Mouse (Mus musculus) embryonic facial prominence, embryonic 14.5 days (tissue): ENCODE data around the gene Jmjd1c. TPM values are rescaled to one million over a fixed set of nuclear protein-coding genes. Genes with fewer than 3 reads are reported as not detected.

Experiments
- ATAC-seq: fragments of 200-750 bp; cut with Nextera tagmentation; 2 replicates; pipeline ENCODE4 v1.8.0; 2017; ENCODE audit warnings: low read depth, moderate number of reproducible peaks, moderate TSS enrichment
- DNase-seq: peaks from one replicate; pipeline ENCODE4 v3.0.0-alpha.2; 2015; ENCODE audit warnings: low spot score
- H3K27ac ChIP-seq: fragments of 300-500 bp; sonication (generic); replicated peaks from 2 replicates; pipeline ENCODE4 v1.5.1; 2014; ENCODE audit warnings: low read depth, mild to moderate bottlenecking, low read length, moderate library complexity
- H3K27me3 ChIP-seq: fragments of 300-500 bp; sonication (generic); replicated peaks from 2 replicates; pipeline ENCODE4 v1.6.1; 2014; ENCODE audit warnings: low read length; ENCODE audit not compliant: control insufficient read depth, insufficient read depth
- H3K36me3 ChIP-seq: fragments of 300-500 bp; sonication (generic); 2 replicates; pipeline ENCODE4 v1.6.1; 2014; ENCODE audit warnings: low read length, mixed read lengths; ENCODE audit not compliant: control insufficient read depth, insufficient read depth
- H3K4me1 ChIP-seq: fragments of 300-500 bp; sonication (generic); 2 replicates; pipeline ENCODE4 v1.6.1; 2014; ENCODE audit warnings: antibody characterized with exemption, low read length; ENCODE audit not compliant: control insufficient read depth, insufficient read depth
- H3K4me2 ChIP-seq: fragments of 300-500 bp; sonication (generic); 2 replicates; pipeline ENCODE4 v1.6.1; 2014; ENCODE audit warnings: low read depth, mild to moderate bottlenecking, low read length, moderate library complexity, mixed read lengths
- H3K4me3 ChIP-seq: fragments of 300-500 bp; sonication (generic); 2 replicates; pipeline ENCODE4 v1.5.1; 2014; ENCODE audit warnings: low read depth, mild to moderate bottlenecking, low read length
- H3K9ac ChIP-seq: fragments of 300-500 bp; sonication (generic); 2 replicates; pipeline ENCODE4 v1.6.1; 2014; ENCODE audit warnings: low read depth, mild to moderate bottlenecking, low read length, moderate library complexity, mixed read lengths
- H3K9me3 ChIP-seq: fragments of 300-500 bp; sonication (generic); 2 replicates; pipeline ENCODE4 v1.6.1; 2016; ENCODE audit warnings: low read length; ENCODE audit not compliant: control insufficient read depth
- WGBS: fragments of 180-500 bp; shearing (Covaris S2); extraction: QIAGEN DNeasy Blood & Tissue Kit; methylation state at CpG from one replicate; pipeline ENCODE4 v1.1.7; 2014; 5-methylcytosine and 5-hydroxymethylcytosine counted together
- polyA plus RNA-seq: library from polyadenylated mRNA; unstranded; fragments of >200 nt; fragmentation: Nextera tagmentation; extraction: Ambion mirVana; gene quantifications from 2 replicates; pipeline ENCODE4 v1.2.1, GENCODE M21; 2014

Jmjd1c gene
- polyA plus RNA-seq, 1 experiment from 2014 or later = 44.0 TPM

GRCm38 (mm10) chr10:67284311-67284710 is 188.4 kb downstream of the Jmjd1c start:
- H3K27me3 ChIP-seq = no peaks in the 10 kb centered on the region
- no peak for ATAC-seq

DNA sequence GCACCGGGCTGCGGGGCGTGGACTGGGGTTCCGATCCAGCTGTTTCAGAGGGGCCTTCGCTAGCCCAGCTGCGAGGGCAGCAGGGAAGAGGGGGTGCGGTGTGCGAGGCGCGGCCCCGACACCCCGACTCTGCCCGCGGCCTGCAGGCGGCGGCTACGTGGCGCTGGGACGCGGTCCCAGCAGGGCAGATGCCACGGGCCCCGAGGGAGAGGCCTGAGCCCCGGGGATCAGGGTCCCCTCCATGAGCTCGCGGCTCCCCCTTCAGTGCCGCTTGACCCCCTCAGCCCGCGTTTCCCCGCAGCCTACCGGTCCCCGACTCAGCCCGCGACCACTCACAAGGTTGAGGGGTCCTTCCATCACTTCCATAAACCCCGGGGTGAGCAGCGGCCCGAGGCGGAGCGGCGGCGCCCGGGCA is 188.8 kb downstream of the Jmjd1c start:
- Histone ChIP-seq H3K4me1 (peaks cover 10% of the 10 kb centered on the region), H3K9me3 (no peaks in the 10 kb centered on the region), H3K4me2 (peak overlapping the region; percentile 84), H3K9ac (peak overlapping the region; percentile 91), H3K27ac (peak overlapping the region; percentile 83), H3K36me3 (no peaks in the 10 kb centered on the region), H3K4me3 (peak overlapping the region; percentile 91), H3K27me3 (no peaks in the 10 kb centered on the region)
- 0% methylated on average over 6 of the region's 41 CpGs for WGBS
- peak; percentile 64 for ATAC-seq
- peak; percentile 13 for DNase-seq

More at GRCm38 (mm10) chr10:67284311-67284710, 188.4 kb downstream of the Jmjd1c start:
- peaks cover 10% of the 10 kb centered on the region for H3K4me1 ChIP-seq
- H3K4me2 ChIP-seq = peak overlapping the region; percentile 84
- peak overlapping the region; percentile 91 for H3K4me3 ChIP-seq
- no peaks in the 10 kb centered on the region for H3K9me3 ChIP-seq
- DNase-seq = peak; percentile 30
- peak overlapping the region; percentile 91 for H3K9ac ChIP-seq
- 2% methylated on average over 10 of the region's 10 CpGs for WGBS
- no peaks in the 10 kb centered on the region for H3K36me3 ChIP-seq
- H3K27ac ChIP-seq = peak overlapping the region; percentile 83; the same call in 1 of the 2 replicates

DNA sequence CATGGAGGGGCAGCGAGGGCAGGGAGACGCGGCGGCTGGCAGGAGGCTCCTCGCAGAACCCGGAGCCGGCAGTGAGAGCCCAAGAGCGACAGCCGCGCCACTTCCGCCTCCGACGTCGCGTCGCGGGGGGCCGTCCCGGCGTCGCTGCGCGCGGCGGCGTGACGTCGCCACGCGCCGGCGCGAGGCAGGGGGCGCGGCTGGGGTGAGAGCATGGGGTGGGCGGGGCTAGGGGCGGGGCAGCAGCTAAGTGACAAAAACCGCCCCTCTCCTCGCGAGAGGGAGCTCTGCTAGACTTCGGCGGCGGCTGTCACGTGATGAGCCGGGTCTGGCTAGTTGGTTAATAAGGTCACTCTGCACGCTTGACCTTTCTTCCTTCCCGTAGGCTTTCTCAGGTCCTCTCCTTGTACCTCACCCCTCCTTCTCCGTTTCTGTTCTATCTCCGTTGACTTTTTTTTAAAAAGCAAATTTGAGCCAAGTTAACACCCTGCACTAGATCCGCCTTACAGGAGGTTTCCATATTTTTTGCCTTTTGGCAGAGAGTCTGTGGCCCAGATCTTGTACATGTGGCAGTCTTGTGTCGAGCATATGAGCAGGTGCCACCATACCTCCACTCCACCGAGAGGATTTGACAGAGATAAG is 189.4 kb downstream of the Jmjd1c start, which contains the start of gene Nrbf2:
TSS of gene Nrbf2 (minus strand) at position 130 of the 639 bp plus-strand sequence.
- ATAC-seq = peak; percentile 88
- WGBS = 10% methylated on average over 7 of the region's 52 CpGs

GRCm38 (mm10) chr10:67287877-67288276 is 192.0 kb downstream of the Jmjd1c start:
- ATAC-seq (peak; percentile 44), DNase-seq (peak; percentile 85)
- Histone ChIP-seq H3K9me3 (no peaks in the 10 kb centered on the region), H3K4me3 (no peak overlapping the region), H3K9ac (no peak overlapping the region), H3K36me3 (no peaks in the 10 kb centered on the region), H3K27ac (0 out of 2 replicates have a peak overlapping the region, but pooled peaks have one; percentile 39), H3K4me2 (no peak overlapping the region), H3K27me3 (no peaks in the 10 kb centered on the region), H3K4me1 (peaks cover 10% of the 10 kb centered on the region)
- WGBS = 63% methylated on average over 3 of the region's 3 CpGs

More for the DNA sequence above, 189.4 kb downstream of the Jmjd1c start, which contains the start of gene Nrbf2:
- Histone ChIP-seq H3K4me1 (peaks cover 10% of the 10 kb centered on the region), H3K4me3 (peak within 1 kb of the TSS; percentile 91), H3K9ac (peak within 1 kb of the TSS; percentile 91), H3K9me3 (no peaks in the 10 kb centered on the region), H3K27me3 (no peaks in the 10 kb centered on the region), H3K4me2 (peak within 1 kb of the TSS; percentile 84), H3K27ac (peak within 1 kb of the TSS; percentile 83), H3K36me3 (no peaks in the 10 kb centered on the region)
- peak; percentile 98 for DNase-seq

GRCm38 (mm10) chr10:67290622-67291021 is 194.7 kb downstream of the Jmjd1c start:
- H3K27ac ChIP-seq = no peak overlapping the region
- no peaks in the 10 kb centered on the region for H3K27me3 ChIP-seq
- H3K9me3 ChIP-seq = no peaks in the 10 kb centered on the region
- H3K4me1 ChIP-seq = no peaks in the 10 kb centered on the region
- no peaks in the 10 kb centered on the region for H3K36me3 ChIP-seq
- no peak overlapping the region for H3K4me2 ChIP-seq
- H3K9ac ChIP-seq = no peak overlapping the region
- ATAC-seq (no peak), DNase-seq (no peak)
- WGBS = 62% methylated on average over 4 of the region's 4 CpGs
- no peak overlapping the region for H3K4me3 ChIP-seq

GRCm38 (mm10) chr10:67291087-67291486 is 195.2 kb downstream of the Jmjd1c start:
- no peaks in the 10 kb centered on the region for H3K9me3 ChIP-seq
- no peaks in the 10 kb centered on the region for H3K36me3 ChIP-seq
- H3K4me1 ChIP-seq = no peaks in the 10 kb centered on the region
- no peak for ATAC-seq
- H3K27me3 ChIP-seq = no peaks in the 10 kb centered on the region
- DNase-seq = no peak
- H3K4me2 ChIP-seq = no peak overlapping the region
- no peak overlapping the region for H3K4me3 ChIP-seq
- no peak overlapping the region for H3K27ac ChIP-seq
- 45% methylated on average over 8 of the region's 8 CpGs for WGBS
- no peak overlapping the region for H3K9ac ChIP-seq

GRCm38 (mm10) chr10:67295331-67295730 is 199.4 kb downstream of the Jmjd1c start:
- Histone ChIP-seq H3K4me1 (no peaks in the 10 kb centered on the region), H3K36me3 (no peaks in the 10 kb centered on the region), H3K4me2 (no peak overlapping the region), H3K4me3 (no peak overlapping the region), H3K9me3 (no peaks in the 10 kb centered on the region), H3K27me3 (no peaks in the 10 kb centered on the region), H3K27ac (no peak overlapping the region), H3K9ac (no peak overlapping the region)
- WGBS = 62% methylated on average over 5 of the region's 5 CpGs
- no peak for DNase-seq
- ATAC-seq = no peak

DNA sequence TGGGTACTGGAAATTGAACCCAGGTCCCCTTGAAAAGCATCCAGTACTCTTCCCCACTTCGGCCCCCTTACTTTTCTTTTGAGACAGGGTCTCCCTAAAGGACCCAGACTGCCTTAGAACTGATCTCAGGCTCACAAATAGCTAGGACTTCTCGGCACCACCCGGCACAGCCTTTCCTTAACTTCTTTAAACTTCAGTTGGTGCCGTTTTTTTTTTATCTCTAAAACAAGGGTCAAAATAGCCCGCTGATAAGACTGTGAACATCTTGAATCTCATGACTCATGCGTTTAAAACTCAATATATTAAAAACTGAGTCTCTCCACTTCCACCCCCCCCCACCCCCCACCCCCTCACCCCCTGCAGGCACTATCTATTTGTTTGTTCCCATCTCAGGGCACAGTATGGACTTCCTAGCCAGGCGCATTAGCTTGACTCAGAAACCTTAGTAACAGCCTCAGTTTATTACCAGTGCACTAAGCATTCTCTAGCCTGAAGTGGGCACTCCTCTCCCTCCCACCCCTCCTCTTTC is 200.1 kb downstream of the Jmjd1c start:
- Histone ChIP-seq H3K9me3 (no peaks in the 10 kb centered on the region), H3K27me3 (no peaks in the 10 kb centered on the region), H3K4me2 (no peak overlapping the region), H3K4me3 (no peak overlapping the region), H3K9ac (no peak overlapping the region), H3K27ac (no peak overlapping the region), H3K36me3 (no peaks in the 10 kb centered on the region), H3K4me1 (no peaks in the 10 kb centered on the region)
- DNase-seq (no peak), ATAC-seq (no peak)
- WGBS = 81% methylated on average over 7 of the region's 7 CpGs
